Mouse (Mus musculus) G1E (cell line): ENCODE measurements around the gene Abhd12b. TPM values are rescaled to one million over a fixed set of nuclear protein-coding genes. Genes with fewer than 3 reads are reported as not detected.

Experiments used
- ATAC-seq: 2 replicates; pipeline ENCODE4 v1.8.0; 2016; ENCODE audit warnings: mild to moderate bottlenecking; ENCODE audit not compliant: insufficient number of reproducible peaks, poor library complexity, low FRiP score, severe bottlenecking; ENCODE audit errors: extremely low read depth
- DNase-seq: peaks from one replicate; pipeline ENCODE4 v3.0.0; 2012; ENCODE audit warnings: low spot score
- H3K27me3 ChIP-seq: 2 replicates; pipeline ENCODE4 v1.6.1; 2012; ENCODE audit warnings: mild to moderate bottlenecking, low read length, inconsistent platforms; ENCODE audit not compliant: insufficient read depth
- H3K36me3 ChIP-seq: replicated peaks from 2 replicates; pipeline ENCODE3; 2012; ENCODE audit warnings: mild to moderate bottlenecking, inconsistent platforms
- H3K4me1 ChIP-seq: 2 replicates; pipeline ENCODE4 v1.6.1; 2012; ENCODE audit warnings: low read depth, low read length, inconsistent platforms, mixed read lengths; ENCODE audit not compliant: insufficient read depth
- H3K4me3 ChIP-seq: 2 replicates; pipeline ENCODE4 v1.5.1; 2012; ENCODE audit warnings: low read depth, mild to moderate bottlenecking, inconsistent platforms, low read length, moderate library complexity, mixed read lengths
- H3K9me3 ChIP-seq: replicated peaks from 2 replicates; pipeline ENCODE4 v1.6.1; 2012; ENCODE audit warnings: inconsistent platforms
- CTCF ChIP-seq: IDR thresholded peaks from 2 replicates; pipeline ENCODE4 v1.5.1; 2012; ENCODE audit warnings: low read depth, low read length, inconsistent platforms, mixed read lengths
- GATA1 ChIP-seq: IDR thresholded peaks from 2 replicates; pipeline ENCODE4 v1.6.1; 2012; ENCODE audit warnings: borderline replicate concordance, low read length, inconsistent platforms, mixed read lengths
- GATA2 ChIP-seq: IDR thresholded peaks from 2 replicates; pipeline ENCODE4 v1.6.1; 2012; ENCODE audit warnings: low read depth, low read length, inconsistent platforms, borderline replicate concordance
- POLR2AphosphoS5 ChIP-seq: IDR thresholded peaks from 2 replicates; pipeline ENCODE4 v1.6.1; 2012; ENCODE audit warnings: low read depth, low read length, inconsistent platforms; ENCODE audit not compliant: insufficient replicate concordance
- TAL1 ChIP-seq: conservative IDR thresholded peaks from 2 replicates; pipeline ENCODE4 v1.6.1; 2012; ENCODE audit warnings: low read depth, low read length, inconsistent platforms, mixed read lengths
- polyA plus RNA-seq: library from polyadenylated mRNA; stranded (reverse); fragments of >175 nt; gene quantifications from 2 replicates; pipeline ENCODE4 v1.2.3, GENCODE M21; 2012
- total RNA-seq, 2 experiments: library from RNA; stranded (forward) in 1 of 2; stranded (reverse) in 1 of 2; fragments of 200-1000 nt in 1 of 2; fragments of >200 nt in 1 of 2; fragmentation: Nextera tagmentation in 1 of 2; gene quantifications; 2 replicates each; pipeline ENCODE4 v1.2.3; 2014 to 2017

The Abhd12b gene
- total RNA-seq (2014; fragmentation: Nextera tagmentation), result not detected in 2 replicates
- total RNA-seq (2017), result 0.11 and 0.17 TPM in 2 replicates
- polyA plus RNA-seq, result not detected in 2 replicates

GRCm38 (mm10) chr12:70153842-70154241 lies at the start of gene Abhd12b:
TSS of gene Abhd12b (plus strand) at chr12:70154142.
- ATAC-seq (no peak), DNase-seq (no peak)
- H3K36me3 ChIP-seq, result no peaks in the 10 kb centered on the region
- H3K9me3 ChIP-seq, result no peaks in the 10 kb centered on the region
- peaks cover 52% of the 10 kb centered on the region for H3K27me3 ChIP-seq
- peaks cover 2% of the 10 kb centered on the region for H3K4me1 ChIP-seq
- H3K4me3 ChIP-seq, result no peak within 1 kb of the TSS
- TF ChIP-seq CTCF (no peak), GATA2 (no peak), POLR2AphosphoS5 (no peak), GATA1 (no peak), TAL1 (no peak)

GRCm38 (mm10) chr12:70104199-70104598 lies 49.7 kb upstream of the Abhd12b start:
- peaks cover 53% of the 10 kb centered on the region for H3K4me1 ChIP-seq

GRCm38 (mm10) chr12:70104776-70105420 lies 49.0 kb upstream of the Abhd12b start:
- ATAC-seq (no peak), DNase-seq (no peak)
- H3K4me1 ChIP-seq, result peaks cover 58% of the 10 kb centered on the region
- no peaks in the 10 kb centered on the region for H3K27me3 ChIP-seq
- no peaks in the 10 kb centered on the region for H3K9me3 ChIP-seq
- TF ChIP-seq CTCF (no peak), GATA1 (no peak), POLR2AphosphoS5 (no peak), GATA2 (no peak), TAL1 (no peak)
- H3K4me3 ChIP-seq, result no peak overlapping the region
- H3K36me3 ChIP-seq, result peaks cover 52% of the 10 kb centered on the region

More at GRCm38 (mm10) chr12:70104199-70104598, 49.7 kb upstream of the Abhd12b start:
- Histone ChIP-seq H3K9me3 (no peaks in the 10 kb centered on the region), H3K36me3 (peaks cover 53% of the 10 kb centered on the region), H3K4me3 (no peak overlapping the region), H3K27me3 (no peaks in the 10 kb centered on the region)
- ATAC-seq, result no peak
- no peak for DNase-seq
- TF ChIP-seq GATA2 (no peak), TAL1 (no peak), CTCF (no peak), POLR2AphosphoS5 (no peak), GATA1 (no peak)

- Histone ChIP-seq H3K9me3 (no peaks in the 10 kb centered on the region), H3K4me3 (no peak overlapping the region), H3K4me1 (peaks cover 68% of the 10 kb centered on the region), H3K27me3 (no peaks in the 10 kb centered on the region; the same call in 1 of the 2 replicates), H3K36me3 (peaks cover 48% of the 10 kb centered on the region)
- ATAC-seq (no peak), DNase-seq (no peak)
- TF ChIP-seq GATA1 (no peak), TAL1 (no peak), POLR2AphosphoS5 (no peak), CTCF (no peak), GATA2 (no peak)
Observed at GRCm38 (mm10) chr12:70105885-70106284, 48.1 kb upstream of the Abhd12b start.

GRCm38 (mm10) chr12:70106508-70106907 lies 47.4 kb upstream of the Abhd12b start:
- H3K9me3 ChIP-seq, result no peaks in the 10 kb centered on the region
- DNase-seq (no peak), ATAC-seq (no peak)
- TF ChIP-seq POLR2AphosphoS5, result no peak
- no peak for TF ChIP-seq GATA1
- H3K27me3 ChIP-seq, result no peaks in the 10 kb centered on the region; the same call in 1 of the 2 replicates
- H3K36me3 ChIP-seq, result peaks cover 42% of the 10 kb centered on the region
- H3K4me3 ChIP-seq, result no peak overlapping the region
- peaks cover 73% of the 10 kb centered on the region for H3K4me1 ChIP-seq

- Histone ChIP-seq H3K9me3 (no peaks in the 10 kb centered on the region), H3K27me3 (peaks cover 11% of the 10 kb centered on the region), H3K4me3 (no peak overlapping the region), H3K4me1 (peaks cover 80% of the 10 kb centered on the region), H3K36me3 (peaks cover 27% of the 10 kb centered on the region)
- no peak for DNase-seq
- TF ChIP-seq POLR2AphosphoS5, result no peak
- TF ChIP-seq TAL1, result no peak
- no peak for TF ChIP-seq GATA1
- no peak for TF ChIP-seq GATA2
- no peak for TF ChIP-seq CTCF
- no peak for ATAC-seq
Observed at GRCm38 (mm10) chr12:70108104-70108503, 45.8 kb upstream of the Abhd12b start.
